Mouse (Mus musculus) heart, adult 2 months (tissue): ENCODE data around the gene Epha1.

ENCODE experiments used
- CTCF ChIP-seq: fragments of 200-600 bp; IDR thresholded peaks from 2 replicates; pipeline ENCODE4 v1.8.1; 2022; ENCODE audit warnings: antibody characterized with exemption, mild to moderate bottlenecking, moderate library complexity
- EP300 ChIP-seq: fragments of 200-500 bp; IDR thresholded peaks from 2 replicates; pipeline ENCODE4 v1.6.1; 2011; ENCODE audit warnings: low read depth, low read length, control low read depth; ENCODE audit not compliant: insufficient read depth
- POLR2A ChIP-seq: fragments of 200-500 bp; IDR thresholded peaks from 2 replicates; pipeline ENCODE4 v1.6.1; 2011; ENCODE audit warnings: mild to moderate bottlenecking, low read depth, low read length, control low read depth; ENCODE audit not compliant: insufficient read depth

- no peak for TF ChIP-seq POLR2A
- no peak for TF ChIP-seq CTCF
- TF ChIP-seq EP300: no peak
Measured at GRCm38 (mm10) chr6:42354076-42355019, 18.7 kb downstream of the Epha1 start.
